Mouse (Mus musculus) bone marrow, adult 2 months (tissue): ENCODE measurements at regions not wholly inside any gene's neighbourhood (a gene's known extent, or its start where the extent isn't known, plus 50 kb on each side); places are given as distances from the start of the nearest gene placed in this dataset.

ENCODE experiments used
- CTCF ChIP-seq: fragments of 200-500 bp; IDR thresholded peaks from 2 replicates; pipeline ENCODE4 v1.5.1; 2011; ENCODE audit warnings: low read length, control low read depth; ENCODE audit not compliant: control insufficient read depth, insufficient read depth
- POLR2A ChIP-seq: fragments of 200-500 bp; IDR thresholded peaks from 2 replicates; pipeline ENCODE4 v1.6.1; 2011; ENCODE audit warnings: low read depth, mild to moderate bottlenecking, control low read depth, low read length, borderline replicate concordance; ENCODE audit not compliant: control insufficient read depth

DNA sequence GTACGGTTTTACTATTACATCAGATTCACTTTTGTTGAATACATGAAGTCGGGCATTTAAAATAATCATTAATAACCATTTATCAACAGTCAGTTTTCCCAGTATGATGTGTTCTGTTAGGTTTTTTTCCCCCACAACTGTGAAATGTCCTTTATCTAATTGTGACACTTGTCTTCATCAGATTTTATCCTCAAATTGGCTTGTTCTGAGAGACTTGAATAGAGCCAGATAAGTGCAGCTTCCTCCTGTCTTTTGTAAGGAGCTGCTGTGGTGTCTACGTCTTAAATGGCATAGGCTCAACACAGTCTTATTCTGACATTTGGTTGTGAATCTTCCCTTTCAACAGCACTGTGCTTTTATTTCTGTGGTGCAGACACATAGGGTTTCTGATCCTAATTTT is 206.8 kb upstream of the Itga1 start:
- TF ChIP-seq CTCF: no peak
- no peak for TF ChIP-seq POLR2A
